Mouse (Mus musculus) urinary bladder, adult 2 months (tissue): ENCODE data around the gene Cdh16. TPM values are rescaled to one million over a fixed set of nuclear protein-coding genes. Genes with fewer than 3 reads are reported as not detected.
A peak's percentile ranks its signal among the peaks of the same experiment; 100 is the strongest.

ENCODE experiments used
- DNase-seq: peaks from one replicate; pipeline ENCODE4 v3.0.0; 2022; ENCODE audit warnings: low spot score
- polyA plus RNA-seq: library from polyadenylated mRNA; depleted of rRNA; stranded (reverse); fragments of >200 nt; gene quantifications from 2 replicates; pipeline ENCODE4 v1.2.3, GENCODE M21; 2012; rRNA removed

The Cdh16 gene
- polyA plus RNA-seq, 1 experiment = not detected

- DNase-seq = peak; percentile 61
These were observed 53.5 kb downstream of the Cdh16 start for GRCm38 (mm10) chr8:104570436-104571343.

GRCm38 (mm10) chr8:104569559-104569958 lies 54.6 kb downstream of the Cdh16 start:
- no peak for DNase-seq

- DNase-seq = no peak
These were observed 58.8 kb downstream of the Cdh16 start for GRCm38 (mm10) chr8:104565457-104565798.

- DNase-seq = peak; percentile 57
These were observed 59.4 kb downstream of the Cdh16 start for GRCm38 (mm10) chr8:104564633-104565456.

GRCm38 (mm10) chr8:104560731-104561130 lies 63.5 kb downstream of the Cdh16 start:
- DNase-seq = no peak

- DNase-seq = no peak
These were observed 67.0 kb downstream of the Cdh16 start for GRCm38 (mm10) chr8:104557226-104557625.

- no peak for DNase-seq
These were observed 69.0 kb downstream of the Cdh16 start for GRCm38 (mm10) chr8:104555191-104555590.

Other genes with a start within 250 kb of the Cdh16 start
- gene Cmtm4, start 228.6 kb downstream of the Cdh16 start, polyA plus RNA-seq = 31.4 and 32.1 TPM in 2 replicates
- gene Dync1li2, start 181.3 kb downstream of the Cdh16 start, polyA plus RNA-seq = 79.6 and 85.8 TPM in 2 replicates
- gene Terb1, start 114.5 kb downstream of the Cdh16 start, polyA plus RNA-seq = 0.47 and 0.54 TPM in 2 replicates
- gene Nae1, start 89.8 kb downstream of the Cdh16 start, polyA plus RNA-seq = 56.2 and 71.4 TPM in 2 replicates
- gene Car7, start 89.7 kb downstream of the Cdh16 start, polyA plus RNA-seq = 3.5 and 4.7 TPM in 2 replicates
- 6.1 and 7.2 TPM in 2 replicates for gene Pdp2, start 32.9 kb downstream of the Cdh16 start, polyA plus RNA-seq
- 10.3 and 13.4 TPM in 2 replicates for gene Rrad, start 6.9 kb upstream of the Cdh16 start, polyA plus RNA-seq
- gene Ciao2b, start 17.6 kb upstream of the Cdh16 start, polyA plus RNA-seq = 53.2 and 69.5 TPM in 2 replicates
- 0.09 and 0.11 TPM in 2 replicates for gene Ces2a, start 109.6 kb upstream of the Cdh16 start, polyA plus RNA-seq
- 4.1 and 4.6 TPM in 2 replicates for gene Ces2b, start 207.2 kb upstream of the Cdh16 start, polyA plus RNA-seq
- 0.22 and 0.41 TPM in 2 replicates for gene Ces2c, start 222.7 kb upstream of the Cdh16 start, polyA plus RNA-seq